Mouse (Mus musculus): ENCODE results near the gene G6pdx.

DNA sequence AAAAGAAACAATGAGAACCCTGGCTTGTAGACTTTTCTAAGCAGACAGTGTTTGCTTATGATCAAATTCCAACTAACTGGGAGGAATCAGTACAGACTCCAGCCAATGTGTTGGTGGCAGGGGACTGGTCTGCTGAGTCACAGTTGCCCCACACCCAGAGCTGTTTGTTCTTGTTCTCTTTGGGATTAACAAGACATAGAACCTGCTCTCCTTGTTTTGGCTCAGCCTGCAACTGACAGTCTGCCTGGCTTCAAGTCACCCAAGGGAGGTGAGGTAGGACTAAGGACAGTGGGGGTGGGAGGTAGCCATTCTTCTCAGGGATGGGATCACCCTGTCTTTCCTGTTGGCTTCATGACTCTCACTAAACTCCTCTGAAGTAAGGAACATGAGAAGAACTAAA lies 4.6 kb downstream of the G6pdx start:
- no peak for TF ChIP-seq TAL1 (IDR thresholded peaks at IDR 0.05; ENCODE audit: low read length)
- TF ChIP-seq GATA1 (IDR thresholded peaks at IDR 0.05; ENCODE audit: low read length) = no peak

Data from erythroblast, embryonic 14.5 days (primary cell).